Mouse (Mus musculus) kidney, adult 2 months (tissue): ENCODE results near the gene Vars2.

Source experiments
- CTCF ChIP-seq: fragments of 200-500 bp; conservative IDR thresholded peaks from 2 replicates; pipeline ENCODE4 v1.5.1; 2011; ENCODE audit warnings: low read depth, mild to moderate bottlenecking, control low read depth, low read length, moderate library complexity, mixed read lengths; ENCODE audit not compliant: insufficient read depth, insufficient read length
- POLR2A ChIP-seq: fragments of 200-500 bp; IDR thresholded peaks from one replicate; pipeline ENCODE4 v1.6.1; 2011; ENCODE audit warnings: low read depth, low read length, control low read depth

DNA sequence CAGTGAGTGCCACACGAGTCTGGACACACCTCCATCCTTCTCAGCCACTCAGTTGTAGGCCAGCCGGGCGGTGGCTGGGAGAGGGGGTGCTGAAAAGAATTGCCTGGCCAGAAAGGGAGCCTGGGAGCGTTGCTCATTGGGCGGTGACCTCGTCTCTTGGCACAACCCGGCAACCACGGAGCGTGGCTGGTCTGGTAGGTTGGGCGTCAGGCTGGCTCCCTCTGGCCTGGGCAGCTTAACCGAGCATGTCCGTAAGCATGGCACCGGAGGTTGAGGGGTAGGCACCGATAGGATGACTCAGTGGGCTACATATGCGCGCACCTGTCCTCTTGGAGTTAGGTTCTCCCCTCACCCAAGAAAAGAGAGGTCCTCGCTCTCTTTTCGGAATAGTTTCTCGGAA, 32.5 kb upstream of the Vars2 start:
- TF ChIP-seq CTCF = no peak
- peak; percentile 3 for TF ChIP-seq POLR2A
